Mouse (Mus musculus): ENCODE data around the gene Sdhc.
"Not testable (repeated sequence)": the region's sequence is repeated elsewhere in the genome, so short reads cannot be mapped to it uniquely, and the experiment has no call there.

Sdhc gene

GRCm38 (mm10) chr1:171111781-171112575 lies 38.4 kb downstream of the Sdhc start:
- DNase-seq, result peak; percentile 56

- peak; percentile 95 for DNase-seq
Measured at GRCm38 (mm10) chr1:171111020-171111780, 39.2 kb downstream of the Sdhc start.

GRCm38 (mm10) chr1:171110659-171111019 lies 39.8 kb downstream of the Sdhc start:
- no peak for DNase-seq

GRCm38 (mm10) chr1:171109620-171110019 lies 40.8 kb downstream of the Sdhc start:
- DNase-seq, result no peak

- no peak for DNase-seq
Measured at GRCm38 (mm10) chr1:171105226-171105625, 45.2 kb downstream of the Sdhc start.

GRCm38 (mm10) chr1:171103179-171103840 lies 47.1 kb downstream of the Sdhc start:
- peak; percentile 59 for DNase-seq

- DNase-seq, result peak; percentile 84
Measured at GRCm38 (mm10) chr1:171102547-171103177, 47.7 kb downstream of the Sdhc start.

GRCm38 (mm10) chr1:171101733-171102546 lies 48.5 kb downstream of the Sdhc start:
- peak; percentile 89 for DNase-seq

- DNase-seq, result no peak
Measured at GRCm38 (mm10) chr1:171101033-171101432, 49.4 kb downstream of the Sdhc start.

- DNase-seq, result no peak
Measured at GRCm38 (mm10) chr1:171097612-171098011, 52.8 kb downstream of the Sdhc start.

GRCm38 (mm10) chr1:171097136-171097535 lies 53.3 kb downstream of the Sdhc start:
- DNase-seq, result no peak

GRCm38 (mm10) chr1:171096110-171096964 lies 54.1 kb downstream of the Sdhc start:
- no peak for DNase-seq

GRCm38 (mm10) chr1:171094424-171094823 lies 56.0 kb downstream of the Sdhc start:
- no peak for DNase-seq

GRCm38 (mm10) chr1:171090761-171091160 lies 59.6 kb downstream of the Sdhc start:
- DNase-seq, result no peak

- no peak for DNase-seq
Measured at GRCm38 (mm10) chr1:171089891-171090290, 60.5 kb downstream of the Sdhc start.

GRCm38 (mm10) chr1:171088237-171088869 lies 62.0 kb downstream of the Sdhc start:
- not testable (repeated sequence) for DNase-seq

GRCm38 (mm10) chr1:171085718-171086117 lies 64.7 kb downstream of the Sdhc start:
- no peak for DNase-seq

GRCm38 (mm10) chr1:171081512-171082231 lies 68.7 kb downstream of the Sdhc start:
- not testable (repeated sequence) for DNase-seq

GRCm38 (mm10) chr1:171079825-171080224 lies 70.6 kb downstream of the Sdhc start:
- not testable (repeated sequence) for DNase-seq

GRCm38 (mm10) chr1:171079345-171079744 lies 71.1 kb downstream of the Sdhc start:
- DNase-seq, result not testable (repeated sequence)

Data from right cerebral cortex, adult 18-20 months (tissue).